Mouse (Mus musculus) brain, embryonic 14.5 days (tissue): Measurements from ENCODE around the gene Ackr1.

ENCODE experiments used
- CTCF ChIP-seq: fragments of 200-500 bp; IDR thresholded peaks from 2 replicates; pipeline ENCODE4 v1.5.1; 2012; ENCODE audit warnings: inconsistent platforms, mild to moderate bottlenecking, moderate library complexity, borderline replicate concordance; ENCODE audit not compliant: insufficient read depth, insufficient read length; ENCODE audit errors: extremely low read depth
- POLR2A ChIP-seq: fragments of 200-500 bp; IDR thresholded peaks from 2 replicates; pipeline ENCODE4 v1.6.1; 2012; ENCODE audit warnings: mild to moderate bottlenecking, inconsistent platforms, borderline replicate concordance; ENCODE audit not compliant: poor library complexity, insufficient read depth, insufficient read length, severe bottlenecking; ENCODE audit errors: extremely low read depth

DNA sequence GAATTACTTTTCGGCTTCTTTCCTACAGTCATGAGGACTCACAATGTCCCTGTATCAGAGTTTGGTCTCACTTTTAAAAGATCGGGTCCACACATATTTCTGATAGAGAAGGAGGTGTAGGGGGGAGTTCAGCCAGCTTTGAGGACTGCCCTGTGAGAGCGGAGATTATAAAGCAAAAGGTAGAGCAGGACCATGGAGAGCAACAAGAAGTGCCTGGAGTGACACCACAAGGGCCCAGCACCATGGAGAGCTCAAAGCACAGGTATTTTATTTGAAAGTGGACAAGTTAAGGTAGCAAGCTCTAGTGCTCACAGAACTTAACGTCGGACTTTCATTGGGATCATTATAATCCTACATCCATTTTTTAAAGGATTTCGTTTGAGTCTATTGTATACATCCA, 28.1 kb upstream of the Ackr1 start:
- TF ChIP-seq CTCF (no peak), POLR2A (no peak)
